Mouse (Mus musculus): ENCODE measurements around the gene Car7. TPM values are rescaled to one million over a fixed set of nuclear protein-coding genes. Genes with fewer than 3 reads are reported as not detected.

Gene Car7
- polyA plus RNA-seq, 1 experiment from 2014 or later, result 2.7 TPM

DNA sequence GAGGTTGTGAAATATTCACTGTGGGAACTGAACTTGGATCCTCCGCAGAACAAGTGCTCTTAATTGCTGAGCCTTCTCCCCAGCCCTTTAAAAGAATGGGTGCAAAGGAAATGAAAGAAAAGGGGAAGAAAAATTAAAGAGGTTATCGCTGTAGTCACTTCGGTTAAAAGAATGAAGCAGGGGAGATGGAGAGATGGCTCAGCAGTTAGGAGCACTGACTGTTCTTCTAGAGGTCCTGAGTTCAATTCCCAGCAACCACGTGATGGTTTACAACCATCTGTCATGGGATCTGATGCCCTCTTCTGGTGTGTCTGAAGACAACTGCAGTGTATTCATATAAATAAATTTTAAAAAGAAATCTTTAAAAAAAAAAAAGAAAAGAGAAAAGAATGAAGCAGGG is 1.5 kb downstream of the Car7 start:
- peaks cover 20% of the 10 kb centered on the region for H3K27me3 ChIP-seq (ENCODE audit: control insufficient read depth, insufficient read depth, low read length)
- DNase-seq (no peak), ATAC-seq (ENCODE audit: low FRiP score, low TSS enrichment) (no peak)
- H3K27ac ChIP-seq (replicated peaks; ENCODE audit: low read depth, low read length), result no peak overlapping the region
- H3K9ac ChIP-seq (replicated peaks; ENCODE audit: low read length), result no peak overlapping the region
- no peak overlapping the region for H3K4me2 ChIP-seq (ENCODE audit: low read length)
- H3K36me3 ChIP-seq (ENCODE audit: control insufficient read depth, insufficient read depth, low read length), result 0 out of 2 replicates have a peak, but pooled peaks cover 3% of the 10 kb centered on the region
- 88% methylated on average over 4 of the region's 4 CpGs for WGBS
- no peaks in the 10 kb centered on the region for H3K9me3 ChIP-seq (ENCODE audit: control insufficient read depth, low read length)
- H3K4me1 ChIP-seq (ENCODE audit: control insufficient read depth, insufficient read depth, low read length), result peaks cover 24% of the 10 kb centered on the region
- no peak overlapping the region for H3K4me3 ChIP-seq (replicated peaks; ENCODE audit: low read depth, low read length)

GRCm38 (mm10) chr8:104538896-104539295 is 4.4 kb downstream of the Car7 start:
- Histone ChIP-seq H3K9ac (replicated peaks; ENCODE audit: low read length) (no peak overlapping the region), H3K4me3 (replicated peaks; ENCODE audit: low read depth, low read length) (no peak overlapping the region), H3K36me3 (ENCODE audit: control insufficient read depth, insufficient read depth, low read length) (no peaks in the 10 kb centered on the region), H3K4me2 (ENCODE audit: low read length) (no peak overlapping the region), H3K27me3 (ENCODE audit: control insufficient read depth, insufficient read depth, low read length) (peaks cover 48% of the 10 kb centered on the region), H3K9me3 (ENCODE audit: control insufficient read depth, low read length) (no peaks in the 10 kb centered on the region), H3K27ac (replicated peaks; ENCODE audit: low read depth, low read length) (no peak overlapping the region), H3K4me1 (ENCODE audit: control insufficient read depth, insufficient read depth, low read length) (peaks cover 18% of the 10 kb centered on the region)
- ATAC-seq (ENCODE audit: low FRiP score, low TSS enrichment) (no peak), DNase-seq (no peak)
- 87% methylated on average over 4 of the region's 4 CpGs for WGBS

DNA sequence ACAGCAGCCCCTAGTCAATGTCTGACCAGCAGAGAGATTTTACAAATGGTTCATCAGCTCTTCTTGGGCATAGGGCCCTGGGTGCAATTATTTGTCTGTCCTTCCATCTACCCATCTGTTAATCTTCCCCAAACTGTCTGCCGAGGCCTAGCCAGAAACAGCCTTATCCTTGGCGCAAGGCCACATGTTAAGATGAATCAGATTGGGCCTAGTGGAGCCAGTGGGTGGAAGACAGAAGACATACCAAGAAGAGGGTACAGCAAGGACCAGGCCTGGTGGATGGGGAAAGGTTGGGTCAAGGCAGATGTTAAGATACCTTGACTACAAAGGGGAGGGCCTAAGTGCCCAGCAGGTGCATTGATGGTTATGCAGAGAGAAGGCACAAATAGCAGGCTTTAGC is 5.1 kb downstream of the Car7 start:
- no peak overlapping the region for H3K4me2 ChIP-seq (ENCODE audit: low read length)
- H3K36me3 ChIP-seq (ENCODE audit: control insufficient read depth, insufficient read depth, low read length), result no peaks in the 10 kb centered on the region
- no peak overlapping the region for H3K4me3 ChIP-seq (replicated peaks; ENCODE audit: low read depth, low read length)
- DNase-seq (no peak), ATAC-seq (ENCODE audit: low FRiP score, low TSS enrichment) (no peak)
- peaks cover 17% of the 10 kb centered on the region for H3K4me1 ChIP-seq (ENCODE audit: control insufficient read depth, insufficient read depth, low read length)
- no peak overlapping the region for H3K27ac ChIP-seq (replicated peaks; ENCODE audit: low read depth, low read length)
- 97% methylated on average over 2 of the region's 2 CpGs for WGBS
- no peaks in the 10 kb centered on the region for H3K9me3 ChIP-seq (ENCODE audit: control insufficient read depth, low read length)
- no peak overlapping the region for H3K9ac ChIP-seq (replicated peaks; ENCODE audit: low read length)
- peaks cover 49% of the 10 kb centered on the region for H3K27me3 ChIP-seq (ENCODE audit: control insufficient read depth, insufficient read depth, low read length)

DNA sequence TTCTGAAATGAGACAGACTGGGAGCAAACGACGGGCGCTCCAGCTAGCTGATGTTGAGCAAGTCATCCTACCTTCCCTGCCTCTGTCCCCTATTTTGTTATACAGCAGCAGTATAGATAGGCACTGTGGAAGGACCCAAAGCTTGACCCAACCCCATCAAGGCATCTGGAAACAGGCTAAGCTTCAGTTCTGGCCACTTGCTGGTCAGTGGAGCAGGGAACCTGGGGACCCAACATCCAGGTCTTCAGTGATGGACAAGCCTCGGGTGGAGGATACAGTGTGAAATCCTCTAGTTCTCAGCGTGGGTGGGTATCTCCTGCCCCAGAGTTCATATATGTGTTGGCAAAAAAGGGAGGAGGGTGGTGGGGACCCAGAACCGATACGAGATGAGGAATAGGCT is 5.7 kb downstream of the Car7 start:
- 38% methylated on average over 7 of the region's 7 CpGs for WGBS
- Histone ChIP-seq H3K27me3 (ENCODE audit: control insufficient read depth, insufficient read depth, low read length) (peaks cover 49% of the 10 kb centered on the region), H3K36me3 (ENCODE audit: control insufficient read depth, insufficient read depth, low read length) (no peaks in the 10 kb centered on the region), H3K4me3 (replicated peaks; ENCODE audit: low read depth, low read length) (peak overlapping the region; percentile 49), H3K9ac (replicated peaks; ENCODE audit: low read length) (peak overlapping the region; percentile 45; the same call in 1 of the 2 replicates), H3K4me1 (ENCODE audit: control insufficient read depth, insufficient read depth, low read length) (peaks cover 11% of the 10 kb centered on the region), H3K4me2 (ENCODE audit: low read length) (peak overlapping the region; percentile 96), H3K27ac (replicated peaks; ENCODE audit: low read depth, low read length) (no peak overlapping the region), H3K9me3 (ENCODE audit: control insufficient read depth, low read length) (no peaks in the 10 kb centered on the region)
- DNase-seq (no peak), ATAC-seq (ENCODE audit: low FRiP score, low TSS enrichment) (no peak; the same call in 1 of the 2 replicates)

GRCm38 (mm10) chr8:104540710-104541514 is 6.4 kb downstream of the Car7 start:
- Histone ChIP-seq H3K9me3 (ENCODE audit: control insufficient read depth, low read length) (no peaks in the 10 kb centered on the region), H3K9ac (replicated peaks; ENCODE audit: low read length) (peak overlapping the region; percentile 45), H3K4me1 (ENCODE audit: control insufficient read depth, insufficient read depth, low read length) (peaks cover 9% of the 10 kb centered on the region; the same call in 1 of the 2 replicates), H3K27me3 (ENCODE audit: control insufficient read depth, insufficient read depth, low read length) (peaks cover 49% of the 10 kb centered on the region), H3K4me2 (ENCODE audit: low read length) (peak overlapping the region; percentile 96), H3K36me3 (ENCODE audit: control insufficient read depth, insufficient read depth, low read length) (no peaks in the 10 kb centered on the region), H3K4me3 (replicated peaks; ENCODE audit: low read depth, low read length) (peak overlapping the region; percentile 49), H3K27ac (replicated peaks; ENCODE audit: low read depth, low read length) (no peak overlapping the region)
- peak; percentile 61 for DNase-seq
- 1% methylated on average over 75 of the region's 76 CpGs for WGBS
- ATAC-seq (ENCODE audit: low FRiP score, low TSS enrichment), result peak; percentile 57

DNA sequence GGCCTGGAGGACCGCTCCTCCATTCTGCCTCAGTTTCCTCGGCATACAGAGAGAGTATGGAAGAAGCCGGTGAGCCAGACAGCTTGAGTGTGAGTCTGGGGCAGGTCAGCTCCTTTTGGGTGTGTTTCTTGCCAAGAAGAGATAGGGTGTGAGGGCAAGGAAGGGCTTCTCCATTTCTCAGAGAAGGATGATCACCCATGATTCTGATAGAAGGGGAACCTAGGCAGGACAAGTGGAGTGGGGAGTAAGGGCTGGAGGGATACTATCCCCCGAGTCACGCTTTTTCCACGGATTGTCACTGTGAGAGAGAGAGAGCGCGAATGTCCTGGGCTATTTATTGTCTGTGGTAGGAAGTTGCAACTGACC is 7.0 kb downstream of the Car7 start:
- H3K27me3 ChIP-seq (ENCODE audit: control insufficient read depth, insufficient read depth, low read length), result peaks cover 49% of the 10 kb centered on the region
- no peaks in the 10 kb centered on the region for H3K9me3 ChIP-seq (ENCODE audit: control insufficient read depth, low read length)
- peak overlapping the region; percentile 49 for H3K4me3 ChIP-seq (replicated peaks; ENCODE audit: low read depth, low read length)
- no peak for ATAC-seq (ENCODE audit: low FRiP score, low TSS enrichment)
- peaks cover 9% of the 10 kb centered on the region; the same call in 1 of the 2 replicates for H3K4me1 ChIP-seq (ENCODE audit: control insufficient read depth, insufficient read depth, low read length)
- H3K4me2 ChIP-seq (ENCODE audit: low read length), result peak overlapping the region; percentile 96
- no peak overlapping the region for H3K27ac ChIP-seq (replicated peaks; ENCODE audit: low read depth, low read length)
- DNase-seq, result no peak
- H3K36me3 ChIP-seq (ENCODE audit: control insufficient read depth, insufficient read depth, low read length), result no peaks in the 10 kb centered on the region
- 10% methylated on average over 8 of the region's 8 CpGs for WGBS
- peak overlapping the region; percentile 45; the same call in 1 of the 2 replicates for H3K9ac ChIP-seq (replicated peaks; ENCODE audit: low read length)

DNA sequence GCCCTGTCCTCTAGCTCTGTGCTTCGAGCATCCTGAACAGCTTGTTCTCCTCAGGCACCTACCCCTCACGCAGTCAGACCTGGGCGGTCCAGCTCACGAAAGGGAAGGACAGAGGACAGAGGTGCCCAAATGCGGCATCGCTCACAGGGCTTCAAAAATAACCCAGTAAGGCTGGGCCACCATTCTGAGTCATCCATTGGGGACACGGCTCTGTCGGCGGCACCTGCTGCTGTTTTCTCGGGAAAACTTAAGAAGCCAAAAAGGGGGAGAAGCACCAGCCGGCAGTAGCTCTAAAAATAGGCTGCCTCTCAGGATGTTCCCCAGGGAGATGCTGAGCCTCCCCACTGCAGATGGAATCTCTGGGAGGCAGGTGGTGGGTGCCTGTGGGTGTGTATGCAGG is 7.7 kb downstream of the Car7 start:
- peak overlapping the region; percentile 49; the same call in 1 of the 2 replicates for H3K4me3 ChIP-seq (replicated peaks; ENCODE audit: low read depth, low read length)
- WGBS, result 11% methylated on average over 11 of the region's 11 CpGs
- DNase-seq, result no peak
- H3K36me3 ChIP-seq (ENCODE audit: control insufficient read depth, insufficient read depth, low read length), result no peaks in the 10 kb centered on the region
- no peaks in the 10 kb centered on the region for H3K9me3 ChIP-seq (ENCODE audit: control insufficient read depth, low read length)
- no peak overlapping the region for H3K9ac ChIP-seq (replicated peaks; ENCODE audit: low read length)
- peaks cover 9% of the 10 kb centered on the region; the same call in 1 of the 2 replicates for H3K4me1 ChIP-seq (ENCODE audit: control insufficient read depth, insufficient read depth, low read length)
- H3K27ac ChIP-seq (replicated peaks; ENCODE audit: low read depth, low read length), result no peak overlapping the region
- H3K27me3 ChIP-seq (ENCODE audit: control insufficient read depth, insufficient read depth, low read length), result peaks cover 49% of the 10 kb centered on the region
- H3K4me2 ChIP-seq (ENCODE audit: low read length), result no peak overlapping the region
- ATAC-seq (ENCODE audit: low FRiP score, low TSS enrichment), result no peak

- ATAC-seq (ENCODE audit: low FRiP score, low TSS enrichment), result no peak
- Histone ChIP-seq H3K36me3 (ENCODE audit: control insufficient read depth, insufficient read depth, low read length) (no peaks in the 10 kb centered on the region), H3K9ac (replicated peaks; ENCODE audit: low read length) (no peak overlapping the region), H3K4me1 (ENCODE audit: control insufficient read depth, insufficient read depth, low read length) (peaks cover 9% of the 10 kb centered on the region; the same call in 1 of the 2 replicates), H3K27me3 (ENCODE audit: control insufficient read depth, insufficient read depth, low read length) (peaks cover 49% of the 10 kb centered on the region), H3K9me3 (ENCODE audit: control insufficient read depth, low read length) (no peaks in the 10 kb centered on the region), H3K4me3 (replicated peaks; ENCODE audit: low read depth, low read length) (no peak overlapping the region), H3K27ac (replicated peaks; ENCODE audit: low read depth, low read length) (no peak overlapping the region), H3K4me2 (ENCODE audit: low read length) (no peak overlapping the region)
- WGBS, result 84% methylated on average over 8 of the region's 8 CpGs
- no peak for DNase-seq
Observed at GRCm38 (mm10) chr8:104543440-104544045, 9.1 kb downstream of the Car7 start.

Data from midbrain, embryonic 14.5 days (tissue).